Mouse (Mus musculus): ENCODE measurements around the gene Gm29609. TPM values are rescaled to one million over a fixed set of nuclear protein-coding genes. Genes with fewer than 3 reads are reported as not detected.
A peak's percentile ranks its signal among the peaks of the same experiment; 100 is the strongest.

Gene Gm29609
- polyA plus RNA-seq, 1 experiment, result 2.6 TPM

DNA sequence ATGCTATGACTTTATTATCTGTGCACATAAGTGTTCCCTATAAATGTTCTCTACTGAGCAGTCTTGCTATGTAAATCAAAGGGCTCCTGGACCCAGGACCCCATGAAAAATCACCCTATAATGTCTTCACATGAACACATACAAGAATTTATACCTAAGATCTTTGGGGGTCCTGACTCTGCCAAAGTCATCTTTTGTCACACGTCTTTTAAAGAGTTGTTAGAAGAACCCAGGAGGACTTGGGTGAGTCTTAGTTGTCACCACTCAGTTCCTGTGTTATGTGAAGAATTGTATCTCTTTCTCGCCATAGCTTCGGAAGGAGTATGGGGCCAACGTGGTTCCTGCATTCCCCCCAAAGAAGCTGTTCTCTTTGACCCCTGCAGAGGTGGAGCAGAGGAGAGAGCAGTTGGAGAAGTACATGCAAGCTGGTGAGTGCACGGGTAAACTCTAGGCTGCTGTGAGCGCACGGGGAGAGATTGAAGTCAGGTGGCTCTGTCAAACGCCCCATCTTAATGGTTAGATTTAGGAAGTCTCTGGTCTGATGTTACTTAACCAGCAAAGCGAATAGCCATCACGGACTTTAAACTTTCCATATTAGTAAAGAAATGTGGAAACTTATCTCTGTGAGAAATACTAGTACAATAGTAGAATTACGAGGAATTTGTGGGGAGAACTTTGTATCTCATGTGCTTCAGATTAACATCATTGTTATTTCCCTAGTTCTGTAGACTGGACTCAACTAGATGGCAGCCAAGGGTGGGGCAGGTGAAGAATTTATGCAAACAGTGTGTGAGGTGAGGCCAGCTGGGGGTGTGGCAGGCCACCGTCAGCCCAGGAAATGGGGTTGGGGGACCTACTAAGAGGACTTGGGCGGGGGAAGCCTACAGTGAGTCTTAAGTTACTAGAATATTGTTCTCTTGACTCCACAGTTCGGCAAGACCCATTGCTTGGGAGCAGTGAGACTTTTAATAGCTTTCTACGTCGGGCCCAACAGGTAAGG, 15.1 kb upstream of the Gm29609 start:
- Histone ChIP-seq H3K27me3 (ENCODE audit: control insufficient read depth, insufficient read depth, insufficient read length) (no peaks in the 10 kb centered on the region), H3K4me3 (peak overlapping the region; percentile 95), H3ac (ENCODE audit: control insufficient read depth, insufficient read length) (no peak overlapping the region), H3K4me2 (ENCODE audit: low read depth) (peak overlapping the region; percentile 85), H3K36me3 (ENCODE audit: control insufficient read depth, insufficient read depth) (peaks cover 37% of the 10 kb centered on the region), H3K79me2 (ENCODE audit: control insufficient read depth, insufficient read depth) (peaks cover 12% of the 10 kb centered on the region)
- TF ChIP-seq SRF (IDR thresholded peaks at IDR 0.05; ENCODE audit: control insufficient read depth, insufficient read length, low read depth) (no peak), MYOD1 (IDR thresholded peaks at IDR 0.05; ENCODE audit: control insufficient read depth in 1 of 3, insufficient read length in 2 of 3, low read depth in 2 of 3) (no peak), CEBPB (IDR thresholded peaks at IDR 0.05; ENCODE audit: insufficient read depth, poor library complexity, severe bottlenecking) (no peak), POLR2AphosphoS2 (IDR thresholded peaks at IDR 0.05; ENCODE audit: insufficient read length, low read depth) (no peak), MYOG (IDR thresholded peaks at IDR 0.05; ENCODE audit: control insufficient read depth in 1 of 3, insufficient read depth in 1 of 3, insufficient read length in 2 of 3, low read depth in 2 of 3) (no peak), E2F4 (IDR thresholded peaks at IDR 0.05; ENCODE audit: insufficient read depth) (no peak), TCF12 (IDR thresholded peaks at IDR 0.05; ENCODE audit: insufficient read depth, poor library complexity, severe bottlenecking) (no peak), USF1 (IDR thresholded peaks at IDR 0.05; ENCODE audit: low read depth) (no peak), REST (IDR thresholded peaks at IDR 0.05; ENCODE audit: insufficient read depth, insufficient read length) (no peak), TCF3 (IDR thresholded peaks at IDR 0.05; ENCODE audit: insufficient read length, low read depth) (no peak), MAX (IDR thresholded peaks at IDR 0.05; ENCODE audit: low read depth) (no peak), POLR2A (IDR thresholded peaks at IDR 0.05; ENCODE audit: insufficient read length, low read depth) (no peak)

DNA sequence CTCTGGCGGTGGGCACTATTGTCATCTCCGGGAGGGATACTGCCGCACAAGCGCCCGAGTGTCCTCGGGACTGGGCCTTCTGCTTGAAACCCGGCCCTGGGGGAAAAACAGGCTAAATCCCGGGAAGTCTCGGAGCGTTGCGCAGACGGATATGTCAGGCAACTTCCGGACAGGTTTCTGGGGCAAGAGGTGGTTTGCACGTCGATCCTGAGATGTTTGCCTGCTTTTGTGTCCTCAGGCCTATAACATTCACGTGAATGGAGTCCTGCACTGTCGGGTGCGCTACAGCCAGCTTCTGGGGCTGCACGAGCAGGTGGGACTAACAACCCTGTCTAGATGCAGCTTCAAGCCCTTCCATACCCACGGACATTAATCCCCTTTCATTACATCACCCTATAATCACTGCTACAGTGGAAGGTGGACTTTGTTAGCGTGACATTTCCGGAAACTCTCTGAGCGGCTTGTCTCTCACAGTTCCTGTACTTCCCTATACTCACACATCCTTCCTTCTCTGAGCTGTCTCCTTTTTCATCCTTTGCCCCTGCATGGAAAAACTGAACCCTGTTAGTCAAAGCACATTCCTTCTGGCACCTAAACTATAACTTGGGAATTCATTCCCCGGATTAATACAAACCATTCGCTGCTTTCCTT, 14.0 kb upstream of the Gm29609 start:
- TF ChIP-seq E2F4 (IDR thresholded peaks at IDR 0.05; ENCODE audit: insufficient read depth) (no peak), TCF12 (IDR thresholded peaks at IDR 0.05; ENCODE audit: insufficient read depth, poor library complexity, severe bottlenecking) (no peak), USF1 (IDR thresholded peaks at IDR 0.05; ENCODE audit: low read depth) (no peak), MYOD1 (IDR thresholded peaks at IDR 0.05; ENCODE audit: control insufficient read depth in 1 of 3, insufficient read length in 2 of 3, low read depth in 2 of 3) (no peak), POLR2A (IDR thresholded peaks at IDR 0.05; ENCODE audit: insufficient read length, low read depth) (no peak), SRF (IDR thresholded peaks at IDR 0.05; ENCODE audit: control insufficient read depth, insufficient read length, low read depth) (no peak), MYOG (IDR thresholded peaks at IDR 0.05; ENCODE audit: control insufficient read depth in 1 of 3, insufficient read depth in 1 of 3, insufficient read length in 2 of 3, low read depth in 2 of 3) (no peak), TCF3 (IDR thresholded peaks at IDR 0.05; ENCODE audit: insufficient read length, low read depth) (no peak), MAX (IDR thresholded peaks at IDR 0.05; ENCODE audit: low read depth) (no peak), POLR2AphosphoS2 (IDR thresholded peaks at IDR 0.05; ENCODE audit: insufficient read length, low read depth) (no peak), CEBPB (IDR thresholded peaks at IDR 0.05; ENCODE audit: insufficient read depth, poor library complexity, severe bottlenecking) (no peak), REST (IDR thresholded peaks at IDR 0.05; ENCODE audit: insufficient read depth, insufficient read length) (no peak)
- Histone ChIP-seq H3ac (ENCODE audit: control insufficient read depth, insufficient read length) (peak overlapping the region; percentile 62), H3K4me2 (ENCODE audit: low read depth) (peak overlapping the region; percentile 85), H3K4me3 (peak overlapping the region; percentile 95), H3K36me3 (ENCODE audit: control insufficient read depth, insufficient read depth) (peaks cover 27% of the 10 kb centered on the region), H3K27me3 (ENCODE audit: control insufficient read depth, insufficient read depth, insufficient read length) (no peaks in the 10 kb centered on the region), H3K79me2 (ENCODE audit: control insufficient read depth, insufficient read depth) (peaks cover 12% of the 10 kb centered on the region)

DNA sequence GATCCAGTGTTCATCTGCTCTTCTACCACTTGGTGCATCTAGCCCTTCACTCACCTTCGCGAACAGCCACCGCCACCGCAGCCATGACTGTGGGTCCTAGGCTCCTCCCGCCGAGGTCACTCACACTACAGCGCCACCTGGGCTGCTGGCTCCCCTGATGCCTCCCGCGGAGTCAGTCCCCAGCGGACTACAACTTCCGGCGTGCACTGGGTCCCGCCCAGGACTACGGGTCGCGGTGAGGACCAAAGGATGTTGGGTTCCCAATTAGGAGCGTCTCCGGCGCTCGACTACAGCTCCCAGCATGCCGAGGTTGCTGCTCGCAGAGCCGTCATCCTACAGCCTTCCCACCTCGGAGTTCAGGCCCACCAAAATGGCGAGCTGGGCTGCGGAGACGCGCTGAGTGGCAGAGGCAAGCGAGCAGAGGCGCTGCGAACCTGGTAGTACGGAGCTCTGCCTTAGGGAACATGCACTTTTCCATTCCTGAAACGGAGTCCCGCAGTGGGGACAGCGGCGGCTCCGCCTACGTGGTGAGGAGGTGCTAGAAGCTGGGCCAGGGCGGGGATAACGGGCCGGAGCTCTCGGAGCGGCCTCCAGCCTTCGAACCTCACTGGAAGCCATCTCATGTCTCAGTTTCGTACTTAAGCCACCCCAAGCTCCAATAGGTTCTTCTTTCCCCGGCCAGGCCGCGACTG, 13.4 kb upstream of the Gm29609 start, which contains the start of the genes Snx17 and Eif2b4:
Gene Snx17, plus strand, starts transcription at position 289 of the 692 bp plus-strand sequence.
Gene Eif2b4, minus strand, starts transcription at position 492 of the 692 bp plus-strand sequence.
- Histone ChIP-seq H3K36me3 (ENCODE audit: control insufficient read depth, insufficient read depth) (peaks cover 23% of the 10 kb centered on the region), H3ac (ENCODE audit: control insufficient read depth, insufficient read length) (peak within 1 kb of the TSS; percentile 62), H3K27me3 (ENCODE audit: control insufficient read depth, insufficient read depth, insufficient read length) (no peaks in the 10 kb centered on the region), H3K4me3 (peak within 1 kb of the TSS; percentile 95), H3K79me2 (ENCODE audit: control insufficient read depth, insufficient read depth) (peaks cover 12% of the 10 kb centered on the region), H3K4me2 (ENCODE audit: low read depth) (peak within 1 kb of the TSS; percentile 85)
- no peak for TF ChIP-seq MAX (IDR thresholded peaks at IDR 0.05; ENCODE audit: low read depth)
- TF ChIP-seq MYOD1 (IDR thresholded peaks at IDR 0.05; ENCODE audit: control insufficient read depth in 1 of 3, insufficient read length in 2 of 3, low read depth in 2 of 3), result peak in 2 of 3 experiments; percentile 44 to 54
- TF ChIP-seq USF1 (IDR thresholded peaks at IDR 0.05; ENCODE audit: low read depth), result no peak
- TF ChIP-seq REST (IDR thresholded peaks at IDR 0.05; ENCODE audit: insufficient read depth, insufficient read length), result peak; percentile 16
- peak; percentile 81 for TF ChIP-seq POLR2A (IDR thresholded peaks at IDR 0.05; ENCODE audit: insufficient read length, low read depth)
- TF ChIP-seq TCF3 (IDR thresholded peaks at IDR 0.05; ENCODE audit: insufficient read length, low read depth), result no peak
- TF ChIP-seq SRF (IDR thresholded peaks at IDR 0.05; ENCODE audit: control insufficient read depth, insufficient read length, low read depth), result peak; percentile 92
- TF ChIP-seq MYOG (IDR thresholded peaks at IDR 0.05; ENCODE audit: control insufficient read depth in 1 of 3, insufficient read depth in 1 of 3, insufficient read length in 2 of 3, low read depth in 2 of 3), result peak in 1 of 3 experiments; percentile 49
- no peak for TF ChIP-seq TCF12 (IDR thresholded peaks at IDR 0.05; ENCODE audit: insufficient read depth, poor library complexity, severe bottlenecking)
- TF ChIP-seq CEBPB (IDR thresholded peaks at IDR 0.05; ENCODE audit: insufficient read depth, poor library complexity, severe bottlenecking), result no peak
- peak; percentile 80 for TF ChIP-seq POLR2AphosphoS2 (IDR thresholded peaks at IDR 0.05; ENCODE audit: insufficient read length, low read depth)
- no peak for TF ChIP-seq E2F4 (IDR thresholded peaks at IDR 0.05; ENCODE audit: insufficient read depth)

Data from myocyte (in vitro differentiated cells).